Mouse (Mus musculus) brain, embryonic 14.5 days (tissue): Measurements from ENCODE around the gene Gps1.
"Not testable (repeated sequence)": the region's sequence is repeated elsewhere in the genome, so short reads cannot be mapped to it uniquely, and the experiment has no call there.

Source experiments
- CTCF ChIP-seq: fragments of 200-500 bp; IDR thresholded peaks from 2 replicates; pipeline ENCODE4 v1.5.1; 2012; ENCODE audit warnings: inconsistent platforms, mild to moderate bottlenecking, moderate library complexity, borderline replicate concordance; ENCODE audit not compliant: insufficient read depth, insufficient read length; ENCODE audit errors: extremely low read depth
- POLR2A ChIP-seq: fragments of 200-500 bp; IDR thresholded peaks from 2 replicates; pipeline ENCODE4 v1.6.1; 2012; ENCODE audit warnings: mild to moderate bottlenecking, inconsistent platforms, borderline replicate concordance; ENCODE audit not compliant: poor library complexity, insufficient read depth, insufficient read length, severe bottlenecking; ENCODE audit errors: extremely low read depth

DNA sequence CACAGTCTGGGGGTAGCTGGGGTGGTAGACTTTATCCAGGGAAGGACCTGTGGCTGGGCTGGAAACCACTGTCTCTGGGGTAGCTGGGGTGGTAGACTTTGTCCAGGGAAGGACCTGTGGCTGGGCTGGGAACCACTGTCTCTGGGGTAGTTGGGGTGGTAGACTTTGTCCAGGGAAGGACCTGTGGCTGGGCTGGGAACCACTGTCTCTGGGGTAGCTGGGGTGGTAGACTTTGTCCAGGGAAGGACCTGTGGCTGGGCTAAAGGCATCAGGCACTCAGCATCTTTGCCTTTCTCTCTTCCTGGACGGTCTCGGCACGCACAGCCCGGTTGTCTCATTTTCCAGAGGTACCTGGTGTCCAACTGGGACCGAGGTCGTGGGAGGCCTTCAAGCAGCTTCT lies 2.7 kb upstream of the Gps1 start:
- TF ChIP-seq CTCF, POLR2A: not testable (repeated sequence)
